Mouse (Mus musculus) kidney, postnatal 36 days (tissue): ENCODE measurements around the gene Ppia.
"Not testable (repeated sequence)": the region's sequence is repeated elsewhere in the genome, so short reads cannot be mapped to it uniquely, and the experiment has no call there.

Experiments
- DNase-seq, 2 experiments: peaks; one replicate each; pipeline ENCODE4 v3.0.0; 2021 to 2022; ENCODE audit warnings: mixed read lengths in 2 of 2

The Ppia gene

DNA sequence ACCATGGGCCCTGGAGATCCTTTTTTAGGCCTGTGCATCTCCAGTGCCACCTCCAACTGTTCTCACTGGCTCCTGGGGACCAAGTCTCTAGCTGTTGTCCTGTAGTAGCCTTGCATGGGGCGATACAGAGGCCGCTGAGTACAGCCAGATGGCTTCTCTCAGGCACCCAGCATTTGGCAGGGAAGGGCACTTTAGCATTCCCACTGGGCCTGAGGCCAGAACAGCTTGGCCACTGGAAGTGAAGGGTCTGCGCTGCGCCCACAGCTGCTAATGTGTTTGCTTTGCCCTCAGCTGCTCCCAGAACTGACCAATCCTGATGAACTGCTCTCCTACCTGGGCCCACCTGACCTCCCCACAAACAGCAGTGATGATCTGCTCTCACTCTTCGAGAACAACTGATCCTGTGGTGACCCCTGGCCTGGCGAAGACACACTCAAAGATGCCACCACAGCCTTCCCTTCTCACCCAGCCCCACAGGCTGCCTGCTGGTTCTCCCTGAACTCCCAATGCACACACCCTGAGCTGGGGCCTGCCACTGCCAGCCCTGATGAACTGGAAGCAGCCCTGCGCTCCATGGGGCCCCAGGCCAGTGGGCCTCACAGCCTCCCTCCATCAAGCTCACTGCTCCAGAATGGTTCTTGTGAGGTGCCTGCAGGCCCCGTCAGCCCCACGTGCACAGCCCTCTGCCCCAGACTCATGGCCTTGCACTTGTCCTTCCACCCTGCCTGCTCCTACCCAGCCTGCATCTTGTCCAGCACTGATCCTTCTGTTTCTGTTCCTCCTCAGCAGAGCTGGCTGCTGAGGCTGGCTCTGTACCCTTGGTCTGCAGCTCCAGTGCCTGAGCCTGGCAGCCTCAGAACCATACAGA is 10.3 kb upstream of the Ppia start:
- DNase-seq = no peak

DNA sequence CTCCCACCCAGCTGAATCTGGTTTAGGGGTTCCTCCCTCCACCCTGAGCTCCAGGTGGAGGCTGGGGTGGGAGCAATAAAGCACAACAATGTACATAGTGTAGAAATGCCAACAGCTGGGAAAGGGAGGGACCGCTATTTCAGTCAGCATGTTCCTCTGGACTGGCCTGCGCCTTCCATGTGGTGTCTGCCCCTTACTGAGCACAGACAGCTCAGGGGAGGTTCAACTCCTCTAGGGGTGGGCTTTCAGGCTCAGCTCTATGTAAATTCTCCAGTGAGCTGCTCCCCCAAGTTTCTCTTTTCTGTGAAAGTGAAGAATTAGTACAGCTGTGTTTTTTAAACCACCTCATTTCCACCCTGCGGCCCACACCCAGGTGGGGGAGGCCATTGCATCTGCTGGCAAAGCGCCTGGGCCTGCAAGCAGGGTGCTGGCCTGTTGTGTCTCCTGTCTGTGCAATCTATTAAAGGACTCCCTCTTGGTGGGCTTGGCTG is 9.6 kb upstream of the Ppia start:
- DNase-seq = peak; percentile 76 to 80

- peak; percentile 89 to 92 for DNase-seq
Measured at GRCm38 (mm10) chr11:6406251-6407161, 8.7 kb upstream of the Ppia start.

DNA sequence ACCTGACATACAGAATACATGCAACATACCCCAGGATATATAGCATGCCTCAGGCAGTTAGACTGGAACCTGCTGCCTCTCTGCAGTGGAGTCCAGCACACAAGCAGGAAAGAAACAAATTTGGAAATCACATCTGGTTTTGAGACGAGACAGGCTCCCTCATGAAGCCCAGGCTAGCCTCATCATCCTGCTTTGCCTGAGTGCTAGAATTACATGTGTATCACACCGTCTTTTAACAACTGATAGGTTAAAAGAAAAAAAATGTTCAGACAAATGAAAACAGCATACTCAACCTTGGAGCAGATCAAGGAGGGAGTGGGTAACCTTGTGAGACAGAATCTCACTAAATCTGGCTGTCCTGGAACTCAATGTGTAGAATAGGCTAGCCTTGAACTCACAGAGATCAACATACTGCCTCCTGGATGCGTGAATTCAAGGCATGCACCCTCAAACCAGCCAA is 8.1 kb upstream of the Ppia start:
- DNase-seq = no peak

GRCm38 (mm10) chr11:6410050-6410602 is 5.1 kb upstream of the Ppia start:
- no peak for DNase-seq

DNA sequence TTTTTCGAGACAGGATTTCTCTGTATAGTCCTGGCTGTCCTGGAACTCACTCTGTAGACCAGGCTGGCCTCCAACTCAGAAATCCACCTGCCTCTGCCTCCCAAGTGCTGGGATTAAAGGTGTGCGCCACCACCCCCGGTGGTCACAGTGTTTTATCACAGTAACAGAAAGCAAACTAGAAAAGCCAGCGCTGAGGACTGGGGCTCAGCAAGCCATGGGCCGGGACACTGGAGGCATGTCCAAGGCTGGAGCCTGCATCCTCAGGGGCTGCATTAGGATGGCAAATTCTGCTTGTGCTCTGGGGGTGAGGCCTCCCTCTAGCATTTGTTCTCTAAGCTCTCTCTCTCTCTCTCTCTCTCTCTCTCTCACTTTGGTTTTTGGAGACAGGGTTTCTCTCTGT is 4.5 kb upstream of the Ppia start:
- DNase-seq = not testable (repeated sequence)

- peak; percentile 82 to 94 for DNase-seq
Measured at GRCm38 (mm10) chr11:6411684-6412083, 3.6 kb upstream of the Ppia start.

DNA sequence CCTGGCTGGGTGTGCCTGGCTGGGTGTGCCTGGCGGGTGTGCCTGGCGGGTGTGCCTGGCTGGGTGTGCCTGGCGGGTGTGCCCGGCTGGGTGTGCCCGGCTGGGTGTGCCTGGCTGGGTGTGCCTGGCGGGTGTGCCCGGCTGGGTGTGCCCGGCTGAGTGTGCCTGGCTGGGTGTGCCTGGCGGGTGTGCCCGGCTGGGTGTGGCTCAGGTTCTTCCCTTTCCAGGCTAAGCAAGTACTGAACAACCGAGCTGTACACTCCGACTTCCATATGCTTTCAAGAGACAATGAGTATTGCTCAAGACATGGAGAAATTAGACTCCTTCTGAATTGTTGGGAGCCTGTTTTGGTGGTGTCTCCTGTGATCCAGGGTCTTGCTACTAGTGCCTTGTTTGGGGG is 2.0 kb upstream of the Ppia start:
- DNase-seq = no peak

GRCm38 (mm10) chr11:6415551-6416404 is 535 bp downstream of the Ppia start:
- DNase-seq = peak; percentile 98

- DNase-seq = peak; percentile 86 to 88
Measured at GRCm38 (mm10) chr11:6416405-6417034, 1.3 kb downstream of the Ppia start.

GRCm38 (mm10) chr11:6417069-6417468 is 1.8 kb downstream of the Ppia start:
- no peak for DNase-seq

DNA sequence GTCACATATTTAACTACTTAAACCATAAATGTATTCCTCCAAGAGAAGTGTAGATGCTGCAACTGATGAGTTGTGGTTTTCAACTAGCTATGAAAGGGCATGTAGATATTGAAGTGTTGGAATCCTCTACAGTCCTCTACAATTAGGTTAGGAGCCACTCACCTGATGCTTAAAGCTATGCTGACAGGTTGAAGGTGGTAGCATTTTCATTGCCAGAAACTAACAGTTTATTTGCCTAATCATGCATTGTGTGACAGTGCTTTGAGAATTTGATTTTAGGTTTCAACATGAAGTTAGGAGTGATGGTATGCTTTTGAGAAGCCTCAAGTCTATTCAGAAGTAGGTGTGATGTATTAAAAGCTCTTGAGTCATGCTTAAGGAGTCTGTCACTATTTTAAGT is 2.2 kb downstream of the Ppia start:
- DNase-seq = no peak

- no peak for DNase-seq
Measured at GRCm38 (mm10) chr11:6418751-6419150, 3.5 kb downstream of the Ppia start.

- not testable (repeated sequence) for DNase-seq
Measured at GRCm38 (mm10) chr11:6419156-6419555, 3.9 kb downstream of the Ppia start.

GRCm38 (mm10) chr11:6420283-6420703 is 5.0 kb downstream of the Ppia start:
- DNase-seq = no peak

- no peak for DNase-seq
Measured at GRCm38 (mm10) chr11:6420722-6421350, 5.6 kb downstream of the Ppia start.

GRCm38 (mm10) chr11:6430186-6430585 is 14.9 kb downstream of the Ppia start:
- DNase-seq = no peak

DNA sequence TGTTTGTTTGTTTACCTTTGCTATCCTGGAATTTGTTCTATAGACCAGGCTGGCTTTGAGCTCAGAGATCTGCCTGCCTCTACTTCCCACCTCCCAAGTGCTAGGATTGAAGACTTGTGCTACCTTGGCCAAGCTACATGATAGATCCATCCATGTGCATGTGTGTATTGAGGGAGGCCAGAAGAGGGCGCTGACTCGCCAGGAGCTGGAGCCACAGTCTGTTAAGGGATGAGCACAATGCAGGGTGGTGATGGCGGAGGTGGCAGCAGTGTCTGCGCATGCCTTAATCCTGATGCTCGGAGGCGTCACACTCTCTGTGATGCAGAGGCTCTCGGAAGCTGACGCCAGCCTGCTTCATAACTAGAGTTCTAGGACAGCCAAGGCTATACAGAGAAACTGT is 21.2 kb downstream of the Ppia start:
- DNase-seq = peak; percentile 64 to 86

DNA sequence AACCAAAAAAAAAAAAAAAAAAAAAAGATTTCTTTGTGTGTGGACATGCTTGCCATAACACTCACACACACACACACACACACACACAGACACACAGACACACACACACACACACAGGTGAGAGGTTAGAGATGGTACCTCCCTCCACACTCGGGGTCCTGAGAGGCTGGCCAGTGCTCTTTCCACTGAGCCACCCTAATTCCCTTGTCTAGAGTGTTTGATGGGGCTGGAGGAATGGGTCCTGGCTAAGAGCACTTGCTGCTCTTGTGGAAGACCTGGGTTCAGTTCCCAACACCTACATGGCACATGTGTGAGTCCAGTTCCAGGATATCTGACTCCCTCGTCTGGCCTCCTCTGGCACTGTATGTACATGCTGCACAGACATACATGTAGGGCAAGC is 22.4 kb downstream of the Ppia start:
- no peak for DNase-seq

GRCm38 (mm10) chr11:6440171-6440570 is 24.9 kb downstream of the Ppia start:
- DNase-seq = no peak

GRCm38 (mm10) chr11:6442566-6442965 is 27.3 kb downstream of the Ppia start:
- peak in 1 of 2 experiments; percentile 23 for DNase-seq
